Mouse (Mus musculus) mouse embryonic stem cell (cell line): Measurements from ENCODE around the gene Plvap.
"Not testable (repeated sequence)": the region's sequence is repeated elsewhere in the genome, so short reads cannot be mapped to it uniquely, and the experiment has no call there.

ENCODE experiments used
- in situ Hi-C, 2 experiments: fragments of 300-500 bp; cut with MboI; formaldehyde crosslinking; loops; 1 replicate in 1 of 2; 3 replicates in 1 of 2; pipeline ENCODE4 v1.14.3; 2019 to 2020; ENCODE audit warnings: low sequenced_read_pairs in 2 of 2, low pct_unique_long_range_greater_than_20kb in 1 of 2, mixed read lengths in 1 of 2; ENCODE audit not compliant: unreplicated experiment in 1 of 2

Gene Plvap

GRCm38 (mm10) chr8:71528362-71529073 lies 17.0 kb upstream of the Plvap start:
- in situ Hi-C loops: no loop called here

GRCm38 (mm10) chr8:71527162-71527870 lies 15.8 kb upstream of the Plvap start:
- in situ Hi-C loops: no loop called here

DNA sequence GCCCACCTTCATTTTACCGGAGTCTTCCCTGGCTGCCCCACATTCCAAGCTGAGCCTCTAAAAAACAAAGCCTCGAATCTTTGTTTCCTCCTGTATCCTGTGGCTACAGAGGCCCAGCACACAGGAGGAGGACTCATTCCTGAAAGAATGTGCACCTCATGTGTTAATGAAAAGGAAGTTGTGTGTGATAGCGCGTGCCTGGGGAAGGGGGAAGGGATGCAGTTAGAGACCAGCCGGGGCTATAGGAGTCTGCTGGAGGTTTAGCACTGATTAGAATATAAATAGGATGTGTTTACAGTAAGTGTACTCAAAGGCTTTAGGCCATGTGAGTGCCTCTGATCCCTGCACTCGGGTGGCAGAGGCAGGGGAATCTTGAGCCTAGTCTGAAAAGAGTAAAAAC lies 14.7 kb upstream of the Plvap start:
- in situ Hi-C loops: no loop called here

- in situ Hi-C loops: no loop called here
Observed at GRCm38 (mm10) chr8:71525226-71526050, 13.9 kb upstream of the Plvap start, which contains the start of gene Ccdc194. Gene Ccdc194 (minus strand): TSS chr8:71525711.

- in situ Hi-C loops: loop anchor here in 1 of 2 experiments (5.0 kb wide), 1 partner anchor 79 kb away; no protein-coding TSS in a partner anchor
Observed at GRCm38 (mm10) chr8:71521634-71522033, 10.1 kb upstream of the Plvap start.

GRCm38 (mm10) chr8:71519037-71519825 lies 7.7 kb upstream of the Plvap start:
- in situ Hi-C loops: not testable (repeated sequence)

- in situ Hi-C loops: no loop called here
Observed at GRCm38 (mm10) chr8:71516786-71517185, 5.2 kb upstream of the Plvap start.

DNA sequence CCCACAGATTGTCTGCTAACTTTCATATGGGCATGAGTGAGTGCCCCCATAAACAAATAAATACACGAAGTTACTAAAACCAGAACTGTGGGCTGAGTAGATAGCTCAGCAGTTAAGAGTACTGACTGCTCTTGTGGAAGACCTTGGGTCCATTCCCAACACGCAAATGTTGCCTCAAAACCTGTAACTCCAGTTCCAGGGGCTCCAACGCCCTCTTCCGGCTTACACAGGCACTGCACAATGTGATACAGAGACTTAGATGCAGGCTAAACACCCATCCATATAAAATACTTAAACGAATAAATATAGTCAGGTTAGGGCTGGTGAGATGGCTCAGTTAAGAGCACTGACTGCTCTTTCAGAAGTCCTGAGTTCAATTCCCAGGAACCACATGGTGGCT lies 3.5 kb upstream of the Plvap start:
- in situ Hi-C loops: no loop called here

GRCm38 (mm10) chr8:71513018-71513754 lies 1.6 kb upstream of the Plvap start:
- in situ Hi-C loops: no loop called here

GRCm38 (mm10) chr8:71509316-71509715 lies 2.2 kb downstream of the Plvap start:
- in situ Hi-C loops: no loop called here

- in situ Hi-C loops: no loop called here
Observed at GRCm38 (mm10) chr8:71507589-71508104, 3.9 kb downstream of the Plvap start.

DNA sequence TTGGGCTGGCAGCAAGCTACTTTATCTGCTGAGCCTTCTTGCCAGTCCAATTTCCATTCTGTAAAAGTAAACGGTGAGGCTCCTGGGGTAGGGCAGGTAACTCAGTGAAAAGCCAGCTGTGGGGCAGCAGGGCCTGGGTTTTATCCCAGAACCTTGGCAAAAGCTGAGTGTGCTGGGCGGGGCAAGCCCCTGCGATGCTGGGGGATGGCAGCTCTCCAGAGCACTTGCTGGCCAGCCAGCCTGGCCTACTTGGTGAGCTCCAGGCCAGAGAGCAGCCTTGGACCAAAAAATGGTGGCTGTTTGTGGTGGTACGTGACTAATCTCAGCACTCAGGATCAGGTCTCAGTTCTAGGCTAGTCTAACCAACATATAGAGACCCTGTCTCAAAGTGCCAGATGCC lies 5.6 kb downstream of the Plvap start:
- in situ Hi-C loops: no loop called here

DNA sequence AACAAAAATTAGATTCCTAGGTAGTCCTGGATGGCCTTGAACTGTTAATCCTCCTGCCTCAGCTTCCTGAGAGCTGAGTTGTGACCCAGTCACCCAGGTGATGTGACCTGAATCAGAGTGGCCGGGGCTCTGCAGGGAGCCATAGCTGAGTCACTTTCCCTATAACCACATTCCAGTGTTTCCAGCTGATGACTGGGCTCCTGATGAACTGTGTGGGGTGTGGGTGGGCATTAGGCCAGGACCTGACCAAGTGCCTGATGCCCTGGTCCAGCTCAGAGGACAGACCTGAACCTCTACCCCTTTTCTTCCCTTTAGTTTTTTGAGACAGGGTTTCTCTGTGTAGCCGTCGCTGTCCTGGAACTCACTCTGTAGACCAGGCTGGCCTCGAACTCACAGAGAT lies 6.2 kb downstream of the Plvap start:
- in situ Hi-C loops: no loop called here

- in situ Hi-C loops: no loop called here
Observed at GRCm38 (mm10) chr8:71504349-71504748, 7.2 kb downstream of the Plvap start.

- in situ Hi-C loops: no loop called here
Observed at GRCm38 (mm10) chr8:71498816-71499690, 12.5 kb downstream of the Plvap start.

GRCm38 (mm10) chr8:71497881-71498501 lies 13.6 kb downstream of the Plvap start:
- in situ Hi-C loops: no loop called here
